Mouse (Mus musculus): ENCODE results near the gene Sgk2.

Sgk2 gene

DNA sequence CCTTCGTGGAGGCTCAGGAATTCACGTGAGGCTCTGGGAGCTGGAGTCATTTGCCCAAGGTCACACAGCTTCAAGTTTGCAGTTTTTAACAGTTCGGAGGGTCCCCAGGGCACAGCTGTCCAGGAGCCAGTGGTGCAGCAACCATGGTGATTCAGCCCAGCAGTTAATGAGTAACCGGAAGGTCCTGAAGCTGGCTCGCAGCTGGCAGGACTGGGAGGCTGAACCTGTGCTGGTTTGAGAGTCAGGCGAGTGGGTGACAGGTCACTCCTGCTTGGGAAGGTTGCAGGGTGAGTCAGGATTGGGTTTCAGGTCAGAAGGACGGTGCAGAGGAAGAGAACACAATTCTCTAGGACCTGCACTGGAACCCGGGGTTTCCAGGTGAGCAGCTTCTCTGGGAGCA is at the start of gene Sgk2:
Sgk2 (plus strand) TSS at position 113 of the 400 bp plus-strand sequence.
- no peak for DNase-seq (ENCODE audit: low spot score in 2 of 2)

DNA sequence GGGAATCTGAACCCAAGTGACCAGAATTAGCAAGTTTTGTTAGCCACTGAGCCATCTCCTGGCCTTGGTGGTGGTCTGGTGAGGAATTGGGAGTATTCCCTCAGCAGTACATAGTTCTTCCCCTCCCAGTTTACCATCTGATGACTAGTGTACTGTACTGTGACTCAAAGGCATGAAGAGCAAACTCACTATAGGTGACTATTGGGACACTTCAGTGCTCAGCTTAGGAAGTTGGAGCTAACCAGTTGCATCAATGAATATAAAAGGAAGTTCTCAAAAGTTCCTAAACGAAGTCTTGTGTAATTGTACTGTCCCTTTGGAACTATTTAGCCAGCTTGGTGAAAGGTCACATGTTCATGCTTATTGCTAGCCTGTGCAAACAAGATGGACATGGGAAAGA is 47.6 kb upstream of the Sgk2 start:
- DNase-seq (ENCODE audit: low spot score in 2 of 2), result no peak

DNA sequence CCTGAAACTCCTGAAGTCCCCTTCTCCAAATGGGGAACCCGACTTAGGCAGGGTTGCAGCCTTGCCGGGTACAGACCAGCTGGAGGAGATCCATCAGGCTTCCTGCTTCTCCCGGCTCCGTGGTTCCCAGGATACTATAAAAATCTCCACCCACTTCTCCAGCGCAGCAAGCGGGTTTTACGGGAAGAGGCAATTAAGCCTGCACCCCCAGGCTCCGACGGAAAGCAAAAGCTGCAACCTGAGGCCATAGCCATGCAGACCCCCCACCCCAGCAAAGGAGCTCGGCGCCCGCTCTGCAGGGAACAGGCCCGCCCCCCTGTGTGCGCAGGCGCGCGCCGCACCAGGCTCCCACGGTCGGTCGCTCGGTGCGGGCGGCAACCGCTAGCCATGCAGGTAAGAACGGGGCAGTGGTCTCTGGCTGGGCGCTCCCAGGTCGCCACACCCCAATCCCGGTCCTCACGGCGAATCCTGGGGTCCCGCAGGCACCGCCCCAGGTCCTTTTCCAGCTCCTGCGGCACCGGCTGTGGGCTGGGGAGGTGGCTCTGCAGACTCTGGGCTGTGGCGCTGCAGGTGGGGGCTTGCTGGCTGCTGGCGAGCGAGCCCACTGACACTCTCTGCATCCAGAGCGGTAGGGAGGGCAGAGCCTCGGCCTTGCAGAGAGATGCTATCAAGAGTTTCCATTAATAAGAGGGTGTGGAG is 43.8 kb upstream of the Sgk2 start, which contains the start of gene L3mbtl1:
L3mbtl1 (plus strand) TSS at position 325 of the 699 bp plus-strand sequence.
- no peak for DNase-seq (ENCODE audit: low spot score in 2 of 2)

DNA sequence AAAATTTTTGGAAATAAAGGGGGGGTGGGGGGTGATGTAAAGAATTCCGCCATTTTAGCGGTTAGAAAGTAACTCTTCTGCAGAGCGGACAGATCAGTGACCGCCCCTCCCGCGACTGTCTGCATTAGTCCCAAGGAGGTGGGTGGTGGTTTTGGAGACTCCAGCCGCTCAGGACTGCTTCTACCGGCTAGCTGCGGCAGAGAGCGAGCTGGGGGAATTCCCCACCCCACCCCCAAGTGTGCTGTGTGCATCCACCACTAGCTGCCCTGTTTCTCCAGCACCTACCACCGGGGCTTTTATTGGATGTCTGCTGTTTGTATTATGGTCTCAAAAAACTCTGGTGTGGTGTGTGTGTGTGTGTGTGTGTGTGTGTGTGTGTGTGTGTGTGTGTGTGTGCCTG is 43.2 kb upstream of the Sgk2 start:
- DNase-seq (ENCODE audit: low spot score in 2 of 2), result peak; percentile 16 to 20

DNA sequence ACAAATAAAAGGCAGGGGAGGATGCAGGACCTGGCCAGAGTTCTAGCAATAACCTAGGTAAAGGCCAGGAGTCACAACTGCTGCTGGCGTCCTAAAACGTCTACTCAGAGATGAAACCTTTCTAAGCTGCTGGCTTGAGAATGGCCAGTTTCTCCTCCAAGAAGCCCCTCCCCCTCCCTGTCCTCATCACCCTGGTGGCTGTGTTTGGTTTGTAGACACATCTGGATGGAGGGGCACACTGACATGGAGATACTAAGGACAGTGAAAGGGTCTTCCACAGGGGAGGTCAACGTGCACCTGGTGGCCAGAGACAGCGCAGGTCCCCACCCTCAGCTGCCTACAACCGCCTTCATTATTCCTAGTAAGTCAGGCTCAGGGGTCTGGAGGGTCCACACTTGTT is 40.2 kb upstream of the Sgk2 start:
- no peak for DNase-seq (ENCODE audit: low spot score in 2 of 2)

DNA sequence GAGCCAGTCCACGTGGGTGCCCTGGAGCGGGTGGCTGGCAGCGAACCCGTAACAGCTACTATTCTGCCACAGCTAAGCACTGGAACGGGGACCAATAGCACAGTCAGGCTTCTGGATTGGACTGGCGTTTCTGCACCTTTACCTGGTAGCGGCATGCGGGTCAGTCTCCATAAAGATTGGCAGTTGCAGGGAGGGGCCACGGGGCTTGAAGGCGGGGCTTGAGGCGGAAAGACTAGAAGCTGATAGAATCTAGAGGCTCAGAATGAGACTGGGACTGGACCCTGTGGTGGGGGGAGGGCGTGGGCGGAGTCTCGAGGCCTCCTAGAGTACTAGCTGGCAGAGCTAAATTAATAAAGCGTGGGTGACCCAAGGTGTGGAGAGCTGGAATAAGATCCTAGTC is 39.4 kb upstream of the Sgk2 start:
- no peak for DNase-seq (ENCODE audit: low spot score in 2 of 2)

DNA sequence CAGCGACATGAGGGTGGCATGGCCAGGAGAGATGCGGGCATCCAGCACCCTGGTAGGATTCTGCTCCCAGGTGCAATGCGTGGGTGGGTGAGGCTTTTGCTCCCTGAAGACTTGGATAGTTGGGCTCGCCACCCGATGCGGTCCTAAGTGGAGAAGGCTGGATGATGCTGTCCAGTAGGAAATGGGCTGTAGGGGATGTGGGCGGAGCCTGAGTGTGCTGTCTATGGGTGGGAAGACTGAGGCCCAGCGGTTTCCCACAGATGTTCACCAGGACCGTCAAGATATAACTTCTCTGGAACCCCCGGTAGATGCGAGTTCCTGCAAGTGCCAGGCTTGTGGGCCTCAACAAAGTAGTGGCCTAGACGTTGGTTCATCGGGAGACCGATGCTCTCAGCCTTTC is 38.9 kb upstream of the Sgk2 start:
- no peak for DNase-seq (ENCODE audit: low spot score in 2 of 2)

DNA sequence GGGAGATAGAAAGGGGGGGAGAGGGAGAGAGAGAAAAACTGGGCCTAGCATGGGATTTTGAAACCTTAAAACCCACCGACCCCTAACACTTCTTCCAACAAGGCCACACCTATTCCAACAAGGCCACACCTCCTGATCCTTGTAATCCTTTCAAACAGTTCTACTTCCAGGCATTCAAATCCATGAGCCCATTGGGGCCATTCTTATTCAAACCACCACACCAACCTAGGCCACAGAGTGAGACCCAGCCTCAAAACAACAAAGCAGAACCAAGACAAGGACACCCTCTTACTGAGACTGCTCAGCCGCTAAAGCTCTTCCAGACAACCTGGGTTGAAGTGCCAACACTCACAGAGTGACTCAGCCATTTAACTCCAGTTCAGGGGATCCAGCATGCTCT is 36.4 kb upstream of the Sgk2 start:
- DNase-seq (ENCODE audit: low spot score in 2 of 2), result no peak

DNA sequence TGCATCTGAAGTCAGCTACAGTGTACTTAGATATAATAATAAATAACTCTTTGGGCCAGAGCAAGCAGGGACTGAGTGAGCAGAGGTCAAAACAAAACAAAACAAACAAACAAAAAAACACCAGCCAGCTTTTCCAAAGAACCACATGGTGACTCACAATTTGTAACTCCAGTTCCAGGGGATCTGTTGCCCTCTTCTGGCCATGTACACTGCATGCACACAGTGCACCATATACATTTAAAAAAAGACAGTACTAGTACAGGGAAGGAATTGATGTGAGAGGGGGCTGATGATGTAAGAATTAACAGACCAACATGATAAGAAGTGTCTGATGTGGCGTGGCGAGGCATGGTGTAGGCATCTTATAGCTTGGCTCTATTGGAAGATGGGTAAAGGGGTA is 30.3 kb upstream of the Sgk2 start:
- DNase-seq (ENCODE audit: low spot score in 2 of 2), result no peak

DNA sequence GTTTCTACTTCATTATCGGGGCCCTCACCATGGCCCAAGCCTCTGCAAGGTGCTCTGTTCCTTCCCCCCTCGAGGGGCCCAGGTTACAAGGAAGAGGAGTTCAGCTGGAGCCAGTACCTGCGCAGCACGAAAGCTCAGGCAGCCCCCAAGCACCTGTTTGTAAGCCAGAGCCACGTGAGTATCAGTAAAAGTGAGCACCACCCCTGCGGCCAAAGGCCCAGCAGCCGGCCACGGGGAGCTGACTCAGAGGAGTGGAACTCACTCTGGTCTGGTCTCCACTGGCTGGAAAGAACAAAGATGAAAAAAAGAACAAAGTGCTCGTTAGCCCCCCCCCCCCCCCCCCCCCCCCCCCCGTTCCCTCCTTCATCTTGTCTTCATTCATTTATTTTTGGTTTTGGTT is 25.8 kb upstream of the Sgk2 start:
- no peak for DNase-seq (ENCODE audit: low spot score in 2 of 2)

DNA sequence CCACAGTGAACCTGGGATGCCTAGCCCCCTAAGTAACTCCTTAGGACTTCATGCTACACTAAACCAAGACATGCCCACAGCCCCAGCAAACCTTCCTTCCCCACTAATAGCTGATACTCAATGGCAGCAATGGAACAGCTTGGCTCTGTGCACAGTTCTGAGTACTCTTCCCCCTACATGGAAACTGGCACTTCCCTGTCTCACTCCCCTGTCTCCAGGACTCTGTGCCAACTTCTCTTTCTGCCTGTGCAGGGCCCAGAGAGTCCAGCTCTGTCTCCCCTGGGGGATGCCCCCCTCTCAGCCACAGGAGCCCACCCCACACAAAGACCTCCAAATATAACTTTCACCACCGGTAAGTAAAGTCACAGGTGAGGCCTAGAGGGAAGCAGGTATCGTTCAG is 20.4 kb upstream of the Sgk2 start:
- no peak for DNase-seq (ENCODE audit: low spot score in 2 of 2)

DNA sequence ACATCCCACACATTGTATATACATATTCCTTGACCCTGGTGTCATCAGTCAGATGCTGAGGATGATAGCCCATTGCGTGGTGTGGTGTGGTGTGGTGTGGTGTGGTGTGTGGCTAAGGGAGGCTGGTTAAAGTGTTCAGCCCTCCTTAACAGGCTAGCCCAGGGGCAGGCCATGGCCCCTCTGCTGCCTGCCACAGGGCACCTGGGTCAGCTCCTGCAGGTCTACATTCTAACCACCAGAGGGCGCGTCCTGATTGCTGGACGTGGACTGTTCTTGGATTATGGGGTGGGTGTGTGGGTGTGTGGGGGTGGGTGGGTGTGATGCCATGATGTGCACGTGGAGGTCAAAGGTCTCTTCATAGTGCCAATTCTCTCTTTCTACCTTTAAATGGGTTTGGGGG is 18.8 kb upstream of the Sgk2 start:
- peak; percentile 22 to 34 for DNase-seq (ENCODE audit: low spot score in 2 of 2)

DNA sequence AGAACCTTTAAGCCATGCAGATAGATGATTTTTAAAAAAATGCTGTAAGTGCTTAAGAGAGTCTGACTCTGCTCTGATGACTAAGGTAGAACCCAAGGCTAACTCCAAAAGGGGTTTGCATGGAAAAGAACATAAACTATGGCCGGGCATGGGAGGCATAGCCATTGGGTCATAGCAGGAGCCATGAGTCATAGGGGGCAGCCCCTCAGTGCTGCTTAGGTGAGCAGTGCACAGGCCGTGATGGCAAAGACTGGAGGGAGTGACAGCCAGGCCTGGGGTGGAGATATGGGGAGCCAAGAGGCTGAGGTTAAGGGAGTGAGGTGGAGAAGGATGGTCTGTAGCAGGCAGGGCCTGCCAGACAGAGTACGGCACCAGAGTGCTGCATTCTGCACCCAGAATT is 18.0 kb upstream of the Sgk2 start:
- DNase-seq (ENCODE audit: low spot score in 2 of 2), result no peak

DNA sequence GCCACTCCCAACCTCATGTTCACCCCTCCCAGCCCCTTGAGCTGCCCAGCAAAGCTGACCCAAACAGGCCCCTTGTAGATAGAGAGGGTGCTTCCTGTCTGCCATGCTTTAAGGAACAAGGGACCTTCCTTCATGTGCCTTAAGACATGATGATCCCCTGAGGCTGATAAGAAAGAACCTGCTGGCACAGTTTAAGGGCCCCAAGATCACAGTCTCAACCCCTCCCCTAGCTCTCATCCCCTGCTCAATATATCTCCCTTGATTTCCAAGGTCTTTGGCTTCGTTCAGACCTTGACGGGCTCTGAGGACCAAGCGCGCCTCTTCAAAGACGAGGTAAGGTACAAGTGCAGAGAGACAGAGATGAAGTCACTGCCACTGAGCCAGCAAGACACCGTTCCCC is 16.2 kb upstream of the Sgk2 start:
- DNase-seq (ENCODE audit: low spot score in 2 of 2), result no peak

DNA sequence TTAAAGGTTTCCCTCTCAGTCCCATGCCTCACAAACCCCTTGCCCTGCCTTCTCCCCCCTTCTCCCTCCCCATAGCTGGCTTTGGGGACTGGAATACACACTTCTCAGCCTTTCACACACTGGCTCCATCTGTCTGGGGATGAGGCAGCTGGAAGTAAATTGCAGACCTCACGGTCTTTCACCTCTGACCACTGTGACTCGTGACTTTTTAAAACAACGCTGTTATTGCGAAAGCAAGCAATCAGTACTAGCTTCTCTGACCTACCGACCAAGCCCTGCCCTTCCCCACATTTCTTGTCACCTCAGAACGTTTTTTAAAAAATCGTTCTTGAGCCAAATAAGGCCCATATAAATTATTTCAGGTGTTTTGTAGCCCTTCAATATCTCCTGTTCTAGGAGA is 14.4 kb upstream of the Sgk2 start:
- DNase-seq (ENCODE audit: low spot score in 2 of 2), result no peak

DNA sequence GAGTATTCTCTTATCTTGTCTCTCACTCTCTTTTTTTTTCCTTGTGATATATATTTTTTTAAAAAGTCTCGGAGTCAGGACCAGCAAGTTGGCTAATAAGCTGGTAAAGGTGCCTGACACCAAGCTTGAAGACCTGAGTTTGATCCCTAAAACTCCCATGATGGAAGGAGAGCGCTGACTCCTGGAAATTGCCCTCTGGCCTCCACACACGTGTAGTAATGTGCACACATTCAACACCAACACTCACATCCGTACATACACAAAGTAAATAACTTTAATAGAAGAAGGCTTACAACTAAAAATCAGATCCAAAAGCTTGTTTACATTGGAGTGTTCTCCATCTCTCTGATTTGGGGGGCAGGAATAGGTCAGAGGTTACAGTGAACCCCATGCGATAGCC is 13.9 kb upstream of the Sgk2 start:
- no peak for DNase-seq (ENCODE audit: low spot score in 2 of 2)

DNA sequence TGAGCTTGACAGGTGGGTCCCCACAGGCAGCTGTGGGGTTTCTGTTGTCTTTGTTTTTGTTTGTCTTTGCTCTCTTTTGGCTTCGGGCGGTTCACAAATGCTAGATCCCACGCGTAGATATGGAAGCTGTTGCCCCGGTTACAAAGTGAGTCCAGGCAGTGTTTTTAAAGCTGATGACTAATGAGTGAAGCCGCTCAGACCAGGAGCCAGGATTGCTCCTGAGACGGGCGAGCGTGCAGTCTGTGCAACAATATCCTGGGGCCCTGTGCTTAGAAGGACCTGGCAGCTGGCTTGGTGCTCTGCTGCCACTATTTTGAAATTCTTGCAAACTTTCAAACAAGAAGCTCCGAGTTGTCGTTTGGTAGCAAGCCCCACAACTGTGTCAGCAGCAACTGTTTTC is 13.5 kb upstream of the Sgk2 start:
- DNase-seq (ENCODE audit: low spot score in 2 of 2), result no peak

DNA sequence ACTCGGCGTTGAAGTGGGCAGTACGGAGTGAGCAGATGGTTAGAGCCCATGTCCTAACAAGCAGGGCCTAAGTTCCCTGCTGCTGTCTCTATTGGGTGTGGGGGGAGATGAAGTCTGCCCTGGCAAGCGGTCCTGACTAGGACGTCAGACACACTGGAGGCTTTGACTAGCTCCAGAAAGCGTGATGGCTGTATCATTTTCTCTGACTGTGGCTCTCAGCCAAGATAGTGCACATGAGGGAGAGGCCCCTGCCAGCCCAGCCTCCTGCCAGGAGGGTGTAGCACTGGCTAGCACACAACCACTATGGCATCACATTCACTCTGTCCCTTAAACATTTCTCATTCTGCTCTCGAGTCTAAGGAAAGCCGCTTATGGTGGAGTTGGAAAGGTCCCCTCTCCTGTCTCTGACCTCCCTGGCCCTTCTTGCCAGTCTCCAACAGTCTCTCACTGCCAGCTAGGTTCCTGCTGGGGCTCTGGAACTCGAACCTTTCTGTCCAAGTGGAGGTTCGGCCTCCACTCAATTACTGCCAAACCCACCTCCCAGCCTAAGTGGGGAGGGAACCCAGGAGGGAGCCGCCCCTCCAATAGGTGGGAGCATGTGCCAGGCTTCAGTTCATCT is 11.9 kb upstream of the Sgk2 start:
- DNase-seq (ENCODE audit: low spot score in 2 of 2), result no peak

DNA sequence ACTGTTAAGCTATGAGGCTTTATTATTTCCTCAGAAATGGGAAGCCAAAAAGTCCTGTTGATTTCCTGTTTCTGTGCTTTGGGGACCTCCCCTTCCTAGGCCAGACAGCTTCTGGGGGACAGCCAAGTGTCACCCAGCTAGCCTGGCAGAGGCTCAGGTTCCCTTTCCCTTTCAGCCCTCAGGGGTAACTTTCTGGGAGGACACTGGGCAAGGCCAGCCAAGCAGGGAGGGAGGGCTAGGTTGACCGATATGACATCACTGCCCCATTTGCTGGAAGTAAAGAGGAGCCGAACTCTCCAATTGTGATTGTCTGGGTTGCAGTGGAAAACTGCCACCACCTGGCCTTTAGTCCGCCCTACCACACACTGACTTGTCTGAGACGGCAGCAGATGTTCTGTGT is 11.1 kb upstream of the Sgk2 start:
- no peak for DNase-seq (ENCODE audit: low spot score in 2 of 2)

DNA sequence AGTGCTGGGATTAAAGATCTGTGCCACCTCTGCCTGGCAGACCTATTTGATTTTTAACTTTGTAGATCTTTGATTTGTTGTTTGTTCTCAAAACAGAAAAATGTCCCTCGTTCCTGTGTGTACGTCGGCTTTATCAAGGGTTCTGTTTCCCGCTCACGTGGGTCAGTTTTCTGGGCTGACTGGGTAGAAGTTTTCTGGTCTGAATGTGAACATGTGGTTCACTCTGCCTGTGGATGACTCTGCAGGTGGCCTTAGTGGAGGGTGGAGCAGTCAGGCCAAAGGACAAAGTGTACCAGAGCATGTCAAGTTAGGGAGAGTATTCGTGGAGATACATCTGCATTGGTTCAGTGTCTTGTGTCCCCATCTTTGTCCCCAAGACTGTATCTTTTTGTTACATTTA is 2.7 kb upstream of the Sgk2 start:
- no peak for DNase-seq (ENCODE audit: low spot score in 2 of 2)

DNA sequence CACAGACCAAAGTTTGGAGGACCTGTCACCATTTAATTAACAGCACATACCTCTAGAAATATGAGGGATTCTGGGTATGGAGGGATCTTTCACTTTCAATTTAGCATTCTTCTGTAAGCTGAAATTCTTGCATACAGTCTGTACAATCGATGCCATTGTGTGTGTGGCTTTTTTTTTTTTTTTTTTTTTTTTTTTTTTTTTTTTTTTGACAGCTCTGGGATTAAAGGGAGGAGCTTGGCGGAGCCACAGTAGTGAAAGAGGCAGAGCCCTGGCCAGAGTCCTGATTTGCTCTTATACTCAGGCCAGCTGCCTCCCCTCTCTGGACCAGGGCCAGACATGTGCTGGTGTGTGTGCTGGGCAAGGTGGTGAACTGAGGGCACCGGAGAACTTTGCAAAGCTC is 1.2 kb upstream of the Sgk2 start:
- DNase-seq (ENCODE audit: low spot score in 2 of 2), result no peak

DNA sequence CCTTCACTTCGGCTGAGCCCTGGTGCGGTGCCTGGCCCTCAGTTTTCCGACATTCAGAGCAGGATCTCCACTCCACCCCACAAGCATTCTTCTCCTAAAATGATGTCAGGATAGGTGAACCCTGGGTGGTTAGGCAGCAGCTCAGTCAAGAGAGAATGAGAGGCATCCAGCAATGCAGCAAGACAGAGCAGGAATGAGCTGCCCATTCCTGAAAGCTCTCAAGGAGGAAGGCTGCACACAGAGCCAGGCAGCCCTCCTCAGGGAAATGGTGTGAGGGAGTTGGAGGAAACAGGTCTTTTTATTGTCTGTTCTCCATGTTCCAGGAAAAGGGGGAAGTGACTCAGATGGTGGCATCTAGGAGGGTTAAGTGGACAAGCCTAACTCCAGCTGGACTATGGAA is 366 bp upstream of the Sgk2 start:
- no peak for DNase-seq (ENCODE audit: low spot score in 2 of 2)

DNA sequence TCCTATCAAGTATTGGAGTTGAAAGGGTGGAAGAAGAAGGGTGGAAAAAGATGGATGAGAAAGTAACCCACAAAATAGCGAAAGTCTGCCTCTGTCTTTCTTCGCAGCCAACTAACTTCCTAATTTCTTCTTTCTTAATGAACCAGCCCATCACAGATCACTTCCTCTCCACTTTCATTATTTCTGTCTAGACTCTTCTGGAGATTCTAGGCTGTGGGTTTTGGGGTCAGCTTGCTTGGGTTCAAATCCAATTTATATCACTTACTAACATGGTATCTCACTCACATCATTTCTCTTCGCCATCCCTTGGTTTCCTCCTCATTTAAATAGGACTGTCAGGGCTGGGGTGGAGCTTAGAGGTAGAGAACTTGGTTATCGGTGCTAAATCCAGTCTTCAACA is 1.1 kb downstream of the Sgk2 start:
- no peak for DNase-seq (ENCODE audit: low spot score in 2 of 2)

Data from natural killer cell, adult 2 months (primary cell).